Mouse (Mus musculus): ENCODE data around the gene Dtymk. TPM values are rescaled to one million over a fixed set of nuclear protein-coding genes. Genes with fewer than 3 reads are reported as not detected.

Gene Dtymk
- polyA plus RNA-seq, 1 experiment from 2014 or later: 146 TPM

Other genes starting within 250 kb of the Dtymk start
- 353 and 388 TPM in 2 replicates for gene Stk25, start 143.3 kb downstream of the Dtymk start, polyA plus RNA-seq (2015; fragmentation: Nextera tagmentation; extraction: Ambion mirVana)
- gene Bok, start 116.3 kb downstream of the Dtymk start, polyA plus RNA-seq (2015; fragmentation: Nextera tagmentation; extraction: Ambion mirVana): 104 TPM in 2 replicates
- 107 and 108 TPM in 2 replicates for gene Atg4b, start 50.4 kb downstream of the Dtymk start, polyA plus RNA-seq (2015; fragmentation: Nextera tagmentation; extraction: Ambion mirVana)
- gene Thap4, start 47.1 kb downstream of the Dtymk start, polyA plus RNA-seq (2015; fragmentation: Nextera tagmentation; extraction: Ambion mirVana): 54.7 and 56.8 TPM in 2 replicates
- 10.2 and 10.9 TPM in 2 replicates for gene Ing5, start 2.0 kb upstream of the Dtymk start, polyA plus RNA-seq (2015; fragmentation: Nextera tagmentation; extraction: Ambion mirVana)
- gene D2hgdh, start 23.0 kb upstream of the Dtymk start, polyA plus RNA-seq (2015; fragmentation: Nextera tagmentation; extraction: Ambion mirVana): 18.1 and 18.7 TPM in 2 replicates
- not detected in 2 replicates for gene Gal3st2, start 59.4 kb upstream of the Dtymk start, polyA plus RNA-seq (2015; fragmentation: Nextera tagmentation; extraction: Ambion mirVana)
- gene Gal3st2b, start 116.4 kb upstream of the Dtymk start, polyA plus RNA-seq (2015; fragmentation: Nextera tagmentation; extraction: Ambion mirVana): not detected in 2 replicates
- not detected in 2 replicates for gene Gal3st2c, start 188.6 kb upstream of the Dtymk start, polyA plus RNA-seq (2015; fragmentation: Nextera tagmentation; extraction: Ambion mirVana)
- gene Neu4, start 218.5 kb upstream of the Dtymk start, polyA plus RNA-seq (2015; fragmentation: Nextera tagmentation; extraction: Ambion mirVana): not detected in 2 replicates